Mouse (Mus musculus): ENCODE results near the gene Ank3. TPM values are rescaled to one million over a fixed set of nuclear protein-coding genes. Genes with fewer than 3 reads are reported as not detected.

The Ank3 gene
- total and polyA plus RNA-seq, 3 experiments = 3.2 to 6.7 TPM; not detected in 1

DNA sequence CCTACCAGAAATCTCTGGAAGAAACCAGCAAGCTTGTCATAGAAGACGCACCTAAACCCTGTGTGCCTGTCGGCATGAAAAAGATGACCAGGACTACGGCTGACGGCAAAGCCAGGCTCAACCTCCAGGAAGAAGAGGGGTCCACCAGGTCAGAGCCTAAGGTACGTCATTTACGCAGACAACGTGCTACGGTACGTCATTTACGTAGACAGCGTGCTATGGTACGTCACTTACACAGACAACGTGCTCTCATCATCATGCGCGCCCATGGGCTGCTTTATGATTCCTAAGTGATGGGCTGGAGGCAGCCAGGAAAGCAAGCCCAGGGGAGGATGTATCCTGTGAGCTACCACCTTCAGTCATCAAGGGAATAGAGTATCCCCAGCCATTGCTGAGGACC lies 606.3 kb downstream of the Ank3 start:
- no peak for DNase-seq (ENCODE audit: low read depth, low spot score)
- TF ChIP-seq MXI1 (IDR thresholded peaks at IDR 0.05; ENCODE audit: low read depth, low read length) (no peak), POLR2AphosphoS2 (IDR thresholded peaks at IDR 0.05; ENCODE audit: low read length) (no peak), GABPA (IDR thresholded peaks at IDR 0.05; ENCODE audit: low read depth, low read length) (no peak), CTCF (IDR thresholded peaks at IDR 0.05 in 2 of 3, conservative IDR thresholded peaks at IDR 0.05 in 1 of 3; ENCODE audit: control insufficient read depth in 1 of 3, insufficient read depth in 1 of 3, low read depth in 2 of 3, low read length in 3 of 3, poor library complexity in 1 of 3, severe bottlenecking in 1 of 3) (no peak), ZMIZ1 (IDR thresholded peaks at IDR 0.05; ENCODE audit: low read depth, low read length) (no peak), ETS1 (IDR thresholded peaks at IDR 0.05; ENCODE audit: low read depth, low read length) (no peak)
- Histone ChIP-seq H3K27ac (ENCODE audit: control insufficient read depth, low read depth, low read length) (no peak overlapping the region), H3K27me3 (ENCODE audit: control insufficient read depth in 1 of 2, insufficient read depth in 2 of 2, low read length in 2 of 2) (no peaks in the 10 kb centered on the region), H3K4me1 (ENCODE audit: control insufficient read depth in 1 of 2, insufficient read depth in 2 of 2, low read length in 2 of 2) (no peaks in the 10 kb centered on the region), H3K79me2 (ENCODE audit: control insufficient read depth, insufficient read depth, low read length, poor library complexity) (no peaks in the 10 kb centered on the region), H3K4me3 (ENCODE audit: control insufficient read depth in 1 of 2, insufficient read depth in 1 of 2, low read depth in 2 of 2, low read length in 2 of 2) (no peak overlapping the region), H3K36me3 (ENCODE audit: control insufficient read depth in 1 of 2, insufficient read depth in 2 of 2, low read length in 2 of 2) (no peaks in the 10 kb centered on the region), H3K9ac (ENCODE audit: control insufficient read depth, low read depth, low read length, poor library complexity, severe bottlenecking) (no peak overlapping the region), H3K9me3 (replicated peaks; ENCODE audit: insufficient read depth, low read length) (no peaks in the 10 kb centered on the region)

DNA sequence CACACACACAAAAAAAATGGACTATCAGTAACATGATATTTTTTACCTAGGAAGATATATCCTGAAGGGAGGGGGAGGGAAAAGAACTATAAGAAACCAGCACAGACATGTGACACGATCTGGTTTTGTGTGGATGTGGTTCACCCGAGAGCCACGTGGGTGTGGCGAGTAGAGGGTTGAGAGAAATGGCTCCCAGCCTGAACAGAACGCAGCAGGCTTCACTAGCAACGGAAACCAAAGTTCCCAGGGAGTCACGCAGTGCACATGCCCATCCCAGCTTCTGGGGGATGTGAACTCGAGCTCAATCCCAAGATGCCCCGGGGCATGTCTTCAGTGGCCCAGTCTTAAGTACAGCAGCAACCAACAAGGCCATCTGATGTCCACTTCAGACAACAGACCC lies 607.8 kb downstream of the Ank3 start:
- H3K36me3 ChIP-seq (ENCODE audit: control insufficient read depth in 1 of 2, insufficient read depth in 2 of 2, low read length in 2 of 2) = no peaks in the 10 kb centered on the region
- H3K4me1 ChIP-seq (ENCODE audit: control insufficient read depth in 1 of 2, insufficient read depth in 2 of 2, low read length in 2 of 2) = no peaks in the 10 kb centered on the region
- no peak overlapping the region for H3K4me3 ChIP-seq (ENCODE audit: control insufficient read depth in 1 of 2, insufficient read depth in 1 of 2, low read depth in 2 of 2, low read length in 2 of 2)
- H3K9ac ChIP-seq (ENCODE audit: control insufficient read depth, low read depth, low read length, poor library complexity, severe bottlenecking) = no peak overlapping the region
- no peak overlapping the region for H3K27ac ChIP-seq (ENCODE audit: control insufficient read depth, low read depth, low read length)
- no peaks in the 10 kb centered on the region for H3K27me3 ChIP-seq (ENCODE audit: control insufficient read depth in 1 of 2, insufficient read depth in 2 of 2, low read length in 2 of 2)
- no peaks in the 10 kb centered on the region for H3K79me2 ChIP-seq (ENCODE audit: control insufficient read depth, insufficient read depth, low read length, poor library complexity)
- no peaks in the 10 kb centered on the region for H3K9me3 ChIP-seq (replicated peaks; ENCODE audit: insufficient read depth, low read length)
- DNase-seq (ENCODE audit: low read depth, low spot score) = no peak
- TF ChIP-seq USF2 (IDR thresholded peaks at IDR 0.05; ENCODE audit: borderline replicate concordance in 1 of 2, insufficient read depth in 1 of 2, low read depth in 1 of 2, low read length in 2 of 2) (no peak), MEF2A (IDR thresholded peaks at IDR 0.05; ENCODE audit: extremely low read depth, insufficient replicate concordance, low read depth, low read length, poor library complexity, severe bottlenecking) (no peak), JUND (IDR thresholded peaks at IDR 0.05; ENCODE audit: low read depth, low read length) (no peak), MAX (IDR thresholded peaks at IDR 0.05; ENCODE audit: low read length) (no peak), E2F4 (IDR thresholded peaks at IDR 0.05; ENCODE audit: borderline replicate concordance, low read depth, low read length) (no peak), GATA1 (IDR thresholded peaks at IDR 0.05; ENCODE audit: low read depth, low read length) (no peak)

DNA sequence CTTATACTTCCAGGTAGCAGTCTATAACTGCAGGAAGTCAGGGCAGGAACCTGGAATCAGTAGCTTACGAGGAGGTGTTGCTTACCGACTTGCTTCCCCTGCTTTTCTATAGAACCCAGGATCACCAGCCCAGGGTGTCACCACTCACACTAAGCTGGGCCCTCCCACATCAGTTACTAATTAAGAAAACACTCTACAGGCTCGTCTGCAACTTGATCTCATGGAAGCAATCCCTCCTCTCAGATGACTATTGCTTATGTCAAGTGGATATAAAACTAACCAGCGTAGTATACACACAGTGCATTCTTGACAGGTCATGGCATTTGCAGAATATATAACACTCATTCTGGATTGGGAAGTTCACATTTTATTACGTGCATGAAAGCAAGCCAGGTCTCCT lies 613.2 kb downstream of the Ank3 start:
- Histone ChIP-seq H3K9me3 (replicated peaks; ENCODE audit: insufficient read depth, low read length) (no peaks in the 10 kb centered on the region), H3K4me1 (ENCODE audit: control insufficient read depth in 1 of 2, insufficient read depth in 2 of 2, low read length in 2 of 2) (no peaks in the 10 kb centered on the region), H3K27ac (ENCODE audit: control insufficient read depth, low read depth, low read length) (no peak overlapping the region), H3K4me3 (ENCODE audit: control insufficient read depth in 1 of 2, insufficient read depth in 1 of 2, low read depth in 2 of 2, low read length in 2 of 2) (no peak overlapping the region), H3K36me3 (ENCODE audit: control insufficient read depth in 1 of 2, insufficient read depth in 2 of 2, low read length in 2 of 2) (no peaks in the 10 kb centered on the region), H3K9ac (ENCODE audit: control insufficient read depth, low read depth, low read length, poor library complexity, severe bottlenecking) (no peak overlapping the region), H3K27me3 (ENCODE audit: control insufficient read depth in 1 of 2, insufficient read depth in 2 of 2, low read length in 2 of 2) (no peaks in the 10 kb centered on the region), H3K79me2 (ENCODE audit: control insufficient read depth, insufficient read depth, low read length, poor library complexity) (no peaks in the 10 kb centered on the region)
- no peak for TF ChIP-seq MAZ (IDR thresholded peaks at IDR 0.05; ENCODE audit: low read depth, low read length)
- TF ChIP-seq GATA1 (IDR thresholded peaks at IDR 0.05; ENCODE audit: low read depth, low read length) = no peak
- no peak for DNase-seq (ENCODE audit: low read depth, low spot score)

Measured in MEL (cell line).